Mouse (Mus musculus): ENCODE measurements around the gene Tigd3. TPM values are rescaled to one million over a fixed set of nuclear protein-coding genes. Genes with fewer than 3 reads are reported as not detected.
"Not testable (repeated sequence)": the region's sequence is repeated elsewhere in the genome, so short reads cannot be mapped to it uniquely, and the experiment has no call there.

The Tigd3 gene
- polyA plus RNA-seq, 1 experiment from 2014 or later, result 1.4 TPM

DNA sequence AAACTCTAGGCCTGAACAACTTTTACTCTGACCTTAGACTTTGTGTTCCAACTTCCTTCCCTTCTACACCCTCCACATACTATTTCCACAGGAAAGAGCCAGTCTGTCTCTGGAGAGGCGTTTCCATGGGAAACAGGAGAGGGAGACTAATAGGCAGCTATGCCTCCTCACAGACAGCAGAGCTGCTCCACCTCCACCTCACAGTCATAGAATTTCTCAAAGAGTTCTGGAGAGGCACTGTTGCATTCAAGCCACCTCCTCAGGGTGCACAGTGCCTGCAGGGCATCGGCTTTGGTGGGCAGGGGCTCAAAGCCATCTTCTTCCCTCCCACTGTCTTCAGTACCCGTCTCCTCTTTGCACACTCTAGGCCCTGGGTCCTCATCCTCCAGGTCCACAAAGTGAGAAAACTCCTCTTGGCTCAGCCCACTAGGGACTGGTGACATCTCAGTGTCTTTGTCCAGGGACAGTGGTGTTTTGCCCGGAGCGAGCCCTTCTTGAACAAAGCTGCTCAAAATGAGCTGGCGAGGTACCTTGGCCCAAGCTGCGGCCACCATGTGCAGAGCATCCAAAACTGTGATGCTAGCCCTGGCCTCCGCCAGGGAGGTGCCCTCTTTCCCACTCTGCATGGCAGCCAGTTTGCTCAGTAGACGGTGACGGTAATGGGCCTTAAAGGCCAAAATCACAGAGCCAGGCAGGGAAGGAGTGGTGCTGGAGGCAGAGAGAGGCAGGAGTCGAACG is 2.3 kb downstream of the Tigd3 start:
- H3K27ac ChIP-seq (replicated peaks; ENCODE audit: low read depth, low read length), result no peak overlapping the region
- H3K9me3 ChIP-seq (ENCODE audit: control insufficient read depth, low read length), result no peaks in the 10 kb centered on the region
- 91% methylated on average over 12 of the region's 12 CpGs for WGBS
- no peak for DNase-seq (ENCODE audit: low spot score)
- H3K4me1 ChIP-seq (ENCODE audit: control insufficient read depth, insufficient read depth, low read length), result 0 out of 2 replicates have a peak, but pooled peaks cover 4% of the 10 kb centered on the region
- H3K36me3 ChIP-seq (ENCODE audit: control insufficient read depth, insufficient read depth, low read length), result peaks cover 24% of the 10 kb centered on the region
- H3K4me2 ChIP-seq (ENCODE audit: low read depth, low read length), result no peak overlapping the region
- no peaks in the 10 kb centered on the region for H3K27me3 ChIP-seq (replicated peaks; ENCODE audit: control insufficient read depth, insufficient read depth, low read length)
- no peak overlapping the region for H3K4me3 ChIP-seq (ENCODE audit: low read depth, low read length)
- no peak for ATAC-seq (ENCODE audit: low read depth)
- no peak overlapping the region for H3K9ac ChIP-seq (ENCODE audit: low read depth, low read length)

DNA sequence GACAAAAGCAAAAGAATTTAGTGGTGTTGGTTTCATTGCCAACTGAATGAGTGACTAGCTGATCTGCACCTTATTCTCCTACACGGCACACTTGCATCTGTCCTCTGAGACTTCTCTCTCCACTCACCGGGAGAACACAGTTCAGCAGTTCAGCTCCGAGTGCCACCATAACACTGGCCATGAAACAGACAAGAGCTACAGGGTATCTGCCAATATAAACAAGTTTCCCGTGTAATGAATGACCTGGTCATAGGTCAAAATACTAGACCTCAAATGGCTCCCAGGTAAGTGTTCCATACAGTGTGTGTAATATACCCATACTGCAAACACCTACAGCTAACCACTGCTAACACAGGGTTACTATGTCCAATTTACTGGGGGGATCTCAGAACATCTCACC is 4.7 kb downstream of the Tigd3 start:
- DNase-seq (ENCODE audit: low spot score) (no peak), ATAC-seq (ENCODE audit: low read depth) (no peak)
- Histone ChIP-seq H3K4me1 (ENCODE audit: control insufficient read depth, insufficient read depth, low read length) (0 out of 2 replicates have a peak, but pooled peaks cover 4% of the 10 kb centered on the region), H3K27me3 (replicated peaks; ENCODE audit: control insufficient read depth, insufficient read depth, low read length) (no peaks in the 10 kb centered on the region), H3K9me3 (ENCODE audit: control insufficient read depth, low read length) (no peaks in the 10 kb centered on the region), H3K9ac (ENCODE audit: low read depth, low read length) (no peak overlapping the region), H3K27ac (replicated peaks; ENCODE audit: low read depth, low read length) (no peak overlapping the region), H3K4me3 (ENCODE audit: low read depth, low read length) (no peak overlapping the region), H3K4me2 (ENCODE audit: low read depth, low read length) (no peak overlapping the region), H3K36me3 (ENCODE audit: control insufficient read depth, insufficient read depth, low read length) (0 out of 2 replicates have a peak, but pooled peaks cover 10% of the 10 kb centered on the region)
- WGBS, result 70% methylated on average over 4 of the region's 4 CpGs

DNA sequence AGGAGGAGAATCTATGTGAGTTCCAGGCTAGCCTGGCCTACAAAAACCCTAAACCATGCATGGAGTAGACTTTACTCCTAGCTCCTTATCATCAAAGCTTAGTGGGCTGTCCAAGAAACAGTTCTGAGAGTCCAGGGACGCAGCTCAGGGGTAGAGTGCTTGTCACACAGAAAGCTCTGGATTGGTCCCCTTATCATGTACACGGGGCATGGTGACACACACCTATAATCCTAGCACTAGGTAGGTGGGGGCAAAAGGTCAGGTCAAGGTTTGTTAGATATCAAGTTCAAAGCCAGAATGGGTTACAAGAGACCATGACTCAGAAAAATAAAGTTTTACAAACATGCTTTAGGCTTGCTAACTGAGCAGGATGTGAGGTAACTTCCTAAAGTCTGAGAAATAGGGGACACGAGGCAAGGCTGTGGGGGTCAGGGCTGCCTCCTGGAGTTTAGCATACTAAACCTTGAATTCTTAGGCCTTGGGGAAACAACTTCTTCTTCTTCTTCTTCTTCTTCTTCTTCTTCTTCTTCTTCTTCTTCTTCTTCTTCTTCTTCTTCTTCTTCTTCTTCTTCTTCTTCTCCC is 6.6 kb downstream of the Tigd3 start:
- DNase-seq (ENCODE audit: low spot score) (no peak), ATAC-seq (ENCODE audit: low read depth) (no peak)
- no peaks in the 10 kb centered on the region for H3K4me1 ChIP-seq (ENCODE audit: control insufficient read depth, insufficient read depth, low read length)
- no peaks in the 10 kb centered on the region for H3K9me3 ChIP-seq (ENCODE audit: control insufficient read depth, low read length)
- H3K27ac ChIP-seq (replicated peaks; ENCODE audit: low read depth, low read length), result no peak overlapping the region
- H3K4me2 ChIP-seq (ENCODE audit: low read depth, low read length), result no peak overlapping the region
- H3K27me3 ChIP-seq (replicated peaks; ENCODE audit: control insufficient read depth, insufficient read depth, low read length), result no peaks in the 10 kb centered on the region
- no peak overlapping the region for H3K9ac ChIP-seq (ENCODE audit: low read depth, low read length)
- H3K36me3 ChIP-seq (ENCODE audit: control insufficient read depth, insufficient read depth, low read length), result 0 out of 2 replicates have a peak, but pooled peaks cover 5% of the 10 kb centered on the region
- H3K4me3 ChIP-seq (ENCODE audit: low read depth, low read length), result no peak overlapping the region
- WGBS, result 84% methylated on average over 3 of the region's 3 CpGs

DNA sequence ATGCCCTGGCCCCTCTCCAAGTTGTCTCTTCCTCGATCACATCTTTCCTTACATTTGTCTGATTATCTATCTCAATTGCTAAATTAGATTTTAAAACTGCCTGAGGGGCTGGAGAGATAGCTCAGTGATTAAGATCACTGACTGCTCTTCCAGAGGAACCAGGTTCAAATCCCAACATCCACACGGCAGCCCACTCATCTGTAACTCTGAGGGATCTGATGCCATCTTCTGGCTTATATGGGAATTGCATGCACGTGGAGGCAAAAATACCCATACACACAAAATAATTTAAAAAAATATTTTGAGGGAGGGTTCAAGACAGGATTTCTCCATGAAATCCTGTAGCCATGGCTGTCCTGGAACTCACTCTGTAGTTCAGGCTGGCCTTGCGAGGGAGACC is 8.1 kb downstream of the Tigd3 start:
- H3K36me3 ChIP-seq (ENCODE audit: control insufficient read depth, insufficient read depth, low read length), result no peaks in the 10 kb centered on the region
- no peak overlapping the region for H3K4me2 ChIP-seq (ENCODE audit: low read depth, low read length)
- H3K9ac ChIP-seq (ENCODE audit: low read depth, low read length), result no peak overlapping the region
- H3K9me3 ChIP-seq (ENCODE audit: control insufficient read depth, low read length), result no peaks in the 10 kb centered on the region
- no peaks in the 10 kb centered on the region for H3K4me1 ChIP-seq (ENCODE audit: control insufficient read depth, insufficient read depth, low read length)
- no peak overlapping the region for H3K4me3 ChIP-seq (ENCODE audit: low read depth, low read length)
- no peak for DNase-seq (ENCODE audit: low spot score)
- H3K27me3 ChIP-seq (replicated peaks; ENCODE audit: control insufficient read depth, insufficient read depth, low read length), result no peaks in the 10 kb centered on the region
- H3K27ac ChIP-seq (replicated peaks; ENCODE audit: low read depth, low read length), result no peak overlapping the region
- no peak for ATAC-seq (ENCODE audit: low read depth)
- 54% methylated on average over 4 of the region's 4 CpGs for WGBS

DNA sequence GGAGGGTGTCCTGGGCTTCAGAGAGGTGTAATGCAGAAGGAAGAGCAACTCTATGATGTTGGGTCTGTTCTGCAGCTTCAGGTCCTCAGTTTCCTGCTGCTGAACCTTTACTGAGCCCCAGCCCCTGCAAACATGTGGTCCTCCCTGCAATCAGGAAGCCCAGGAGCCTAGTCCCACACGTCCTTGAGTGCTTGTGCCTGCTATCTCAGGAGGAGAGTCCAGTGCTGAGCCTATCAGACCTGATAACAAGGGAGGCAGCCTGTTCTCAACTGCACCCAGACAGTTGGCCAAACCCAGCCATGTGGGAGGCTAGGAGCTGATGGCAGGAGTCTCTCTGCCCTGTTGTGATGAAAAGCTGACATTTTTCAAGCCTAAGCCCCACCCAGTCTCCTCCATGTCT is 10.0 kb downstream of the Tigd3 start:
- Histone ChIP-seq H3K4me1 (ENCODE audit: control insufficient read depth, insufficient read depth, low read length) (no peaks in the 10 kb centered on the region), H3K9ac (ENCODE audit: low read depth, low read length) (no peak overlapping the region), H3K4me3 (ENCODE audit: low read depth, low read length) (no peak overlapping the region), H3K9me3 (ENCODE audit: control insufficient read depth, low read length) (no peaks in the 10 kb centered on the region), H3K27me3 (replicated peaks; ENCODE audit: control insufficient read depth, insufficient read depth, low read length) (no peaks in the 10 kb centered on the region), H3K27ac (replicated peaks; ENCODE audit: low read depth, low read length) (no peak overlapping the region), H3K4me2 (ENCODE audit: low read depth, low read length) (no peak overlapping the region), H3K36me3 (ENCODE audit: control insufficient read depth, insufficient read depth, low read length) (no peaks in the 10 kb centered on the region)
- ATAC-seq (ENCODE audit: low read depth) (no peak), DNase-seq (ENCODE audit: low spot score) (no peak)
- 58% methylated on average over 1 of the region's 1 CpGs for WGBS

DNA sequence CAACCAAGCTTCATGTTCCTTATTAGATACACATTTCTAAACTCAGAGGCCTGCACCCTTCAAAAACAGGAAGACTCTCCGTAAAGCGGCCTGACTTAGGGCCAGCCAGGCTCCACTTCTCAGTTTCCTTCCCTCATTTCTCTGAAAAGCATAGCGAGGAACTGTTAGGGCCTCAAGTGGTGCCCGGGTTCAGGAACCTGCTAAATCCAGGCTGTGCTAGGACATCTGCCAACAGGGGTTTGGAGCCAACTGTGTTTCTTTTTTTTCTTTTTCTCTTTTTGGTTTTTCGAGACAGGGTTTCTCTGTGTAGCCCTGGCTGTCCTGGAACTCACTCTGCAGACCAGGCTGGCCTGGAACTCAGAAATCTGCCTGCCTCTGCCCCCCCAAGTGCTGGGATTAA is 11.9 kb downstream of the Tigd3 start:
- not testable (repeated sequence) for H3K27me3 ChIP-seq (replicated peaks; ENCODE audit: control insufficient read depth, insufficient read depth, low read length); H3K9me3 ChIP-seq (ENCODE audit: control insufficient read depth, low read length); ATAC-seq (ENCODE audit: low read depth); H3K9ac ChIP-seq (ENCODE audit: low read depth, low read length); DNase-seq (ENCODE audit: low spot score); H3K27ac ChIP-seq (replicated peaks; ENCODE audit: low read depth, low read length); H3K4me1 ChIP-seq (ENCODE audit: control insufficient read depth, insufficient read depth, low read length); H3K4me2 ChIP-seq (ENCODE audit: low read depth, low read length); H3K4me3 ChIP-seq (ENCODE audit: low read depth, low read length); H3K36me3 ChIP-seq (ENCODE audit: control insufficient read depth, insufficient read depth, low read length)
- 74% methylated on average over 5 of the region's 5 CpGs for WGBS

DNA sequence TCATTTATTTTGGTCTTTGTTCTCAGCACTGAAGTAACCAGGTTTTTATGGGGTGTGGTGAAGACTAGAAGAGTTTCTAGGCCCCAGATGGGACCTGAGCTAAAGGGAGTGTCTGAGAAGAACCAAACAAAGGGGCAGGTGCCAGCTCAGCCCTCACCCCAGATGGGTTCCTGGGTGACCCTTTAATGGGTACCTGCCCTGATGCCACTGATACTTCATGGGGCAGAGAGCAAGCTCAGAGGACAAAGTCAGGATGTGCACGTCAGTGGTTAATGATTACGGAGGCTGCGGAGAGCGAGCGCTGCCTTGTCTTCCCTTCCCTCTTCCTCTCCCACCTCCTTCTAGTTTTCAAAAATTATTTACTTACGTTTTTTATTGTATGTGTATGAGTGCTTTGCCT is 12.8 kb downstream of the Tigd3 start:
- Histone ChIP-seq H3K9me3 (ENCODE audit: control insufficient read depth, low read length) (no peaks in the 10 kb centered on the region), H3K27ac (replicated peaks; ENCODE audit: low read depth, low read length) (no peak overlapping the region), H3K27me3 (replicated peaks; ENCODE audit: control insufficient read depth, insufficient read depth, low read length) (no peaks in the 10 kb centered on the region), H3K36me3 (ENCODE audit: control insufficient read depth, insufficient read depth, low read length) (no peaks in the 10 kb centered on the region), H3K4me3 (ENCODE audit: low read depth, low read length) (no peak overlapping the region), H3K9ac (ENCODE audit: low read depth, low read length) (no peak overlapping the region), H3K4me1 (ENCODE audit: control insufficient read depth, insufficient read depth, low read length) (no peaks in the 10 kb centered on the region), H3K4me2 (ENCODE audit: low read depth, low read length) (no peak overlapping the region)
- WGBS, result 94% methylated on average over 6 of the region's 6 CpGs
- ATAC-seq (ENCODE audit: low read depth) (no peak), DNase-seq (ENCODE audit: low spot score) (no peak)

DNA sequence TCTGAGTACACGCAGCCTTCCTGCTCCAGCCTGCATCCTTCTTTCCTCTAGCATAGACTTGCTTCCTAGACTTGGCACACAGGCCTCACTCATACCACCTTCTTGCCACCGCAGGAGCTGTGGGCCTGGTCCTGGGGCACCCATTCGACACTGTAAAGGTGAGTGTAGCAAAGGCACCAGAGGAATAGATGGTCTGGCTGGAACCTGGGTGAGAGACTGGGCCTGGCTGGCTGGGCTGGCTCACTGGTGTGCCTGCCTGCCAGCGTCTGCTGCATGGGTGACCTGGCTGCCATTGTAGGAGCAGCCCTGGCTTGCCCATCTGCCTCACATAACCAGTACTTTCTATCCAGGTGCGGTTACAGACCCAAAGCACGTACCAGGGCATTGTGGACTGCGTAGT is 14.2 kb downstream of the Tigd3 start:
- no peak overlapping the region for H3K9ac ChIP-seq (ENCODE audit: low read depth, low read length)
- H3K27ac ChIP-seq (replicated peaks; ENCODE audit: low read depth, low read length), result no peak overlapping the region
- H3K9me3 ChIP-seq (ENCODE audit: control insufficient read depth, low read length), result no peaks in the 10 kb centered on the region
- H3K4me1 ChIP-seq (ENCODE audit: control insufficient read depth, insufficient read depth, low read length), result 0 out of 2 replicates have a peak, but pooled peaks cover 3% of the 10 kb centered on the region
- no peaks in the 10 kb centered on the region for H3K36me3 ChIP-seq (ENCODE audit: control insufficient read depth, insufficient read depth, low read length)
- no peaks in the 10 kb centered on the region for H3K27me3 ChIP-seq (replicated peaks; ENCODE audit: control insufficient read depth, insufficient read depth, low read length)
- no peak for DNase-seq (ENCODE audit: low spot score)
- no peak overlapping the region for H3K4me3 ChIP-seq (ENCODE audit: low read depth, low read length)
- 96% methylated on average over 7 of the region's 7 CpGs for WGBS
- no peak for ATAC-seq (ENCODE audit: low read depth)
- H3K4me2 ChIP-seq (ENCODE audit: low read depth, low read length), result no peak overlapping the region

DNA sequence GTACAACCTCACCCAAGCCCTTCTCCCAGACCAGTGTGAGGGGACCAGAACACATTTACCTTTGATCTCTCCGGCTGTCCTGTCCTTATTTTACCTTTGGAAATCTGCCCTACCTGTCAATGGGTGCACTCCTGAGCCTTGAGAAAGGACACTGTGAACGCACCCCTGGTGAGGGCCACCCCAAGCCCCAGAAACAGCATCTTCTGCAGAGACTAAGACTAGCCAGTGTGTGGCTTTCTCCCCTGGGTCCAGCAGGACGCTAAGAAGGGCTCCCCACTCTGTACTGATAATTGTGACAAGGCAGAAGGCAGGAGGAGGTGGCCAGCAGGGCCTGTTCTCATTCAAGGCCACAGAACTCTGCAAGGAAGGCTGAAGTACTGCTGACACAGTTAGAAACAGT is 15.0 kb downstream of the Tigd3 start:
- no peaks in the 10 kb centered on the region for H3K9me3 ChIP-seq (ENCODE audit: control insufficient read depth, low read length)
- no peak overlapping the region for H3K27ac ChIP-seq (replicated peaks; ENCODE audit: low read depth, low read length)
- peaks cover 7% of the 10 kb centered on the region; the same call in 1 of the 2 replicates for H3K4me1 ChIP-seq (ENCODE audit: control insufficient read depth, insufficient read depth, low read length)
- WGBS, result 65% methylated on average over 3 of the region's 3 CpGs
- no peaks in the 10 kb centered on the region for H3K27me3 ChIP-seq (replicated peaks; ENCODE audit: control insufficient read depth, insufficient read depth, low read length)
- no peak overlapping the region for H3K9ac ChIP-seq (ENCODE audit: low read depth, low read length)
- H3K36me3 ChIP-seq (ENCODE audit: control insufficient read depth, insufficient read depth, low read length), result no peaks in the 10 kb centered on the region
- ATAC-seq (ENCODE audit: low read depth), result no peak
- no peak overlapping the region for H3K4me2 ChIP-seq (ENCODE audit: low read depth, low read length)
- no peak for DNase-seq (ENCODE audit: low spot score)
- no peak overlapping the region for H3K4me3 ChIP-seq (ENCODE audit: low read depth, low read length)
